Mouse (Mus musculus): ENCODE data around the gene Aire. TPM values are rescaled to one million over a fixed set of nuclear protein-coding genes. Genes with fewer than 3 reads are reported as not detected.

The Aire gene
- polyA plus RNA-seq, 1 experiment from 2014 or later = 0.15 TPM

GRCm38 (mm10) chr10:78009184-78009944, 34.0 kb downstream of the Aire start:
- H3K9me3 ChIP-seq (ENCODE audit: control insufficient read depth, low read length) = no peaks in the 10 kb centered on the region
- no peaks in the 10 kb centered on the region for H3K27me3 ChIP-seq (replicated peaks; ENCODE audit: control insufficient read depth, insufficient read depth, low read length)
- H3K27ac ChIP-seq (ENCODE audit: low read depth) = peak overlapping the region; percentile 98
- H3K4me3 ChIP-seq (ENCODE audit: low read depth, low read length) = peak overlapping the region; percentile 69
- peaks cover 30% of the 10 kb centered on the region for H3K4me1 ChIP-seq (replicated peaks; ENCODE audit: control insufficient read depth, insufficient read depth, low read length)
- H3K36me3 ChIP-seq (ENCODE audit: control insufficient read depth, insufficient read depth, low read length) = peaks cover 8% of the 10 kb centered on the region; the same call in 1 of the 2 replicates
- DNase-seq (ENCODE audit: low spot score) (peak; percentile 98), ATAC-seq (replicated peaks; ENCODE audit: low FRiP score, low TSS enrichment, low read depth) (peak; percentile 94)
- peak overlapping the region; percentile 87 for H3K9ac ChIP-seq (ENCODE audit: low read length)
- under 1% methylated on average over 59 of the region's 59 CpGs for WGBS
- peak overlapping the region; percentile 55 for H3K4me2 ChIP-seq (ENCODE audit: low read length)

- peak overlapping the region; percentile 69 for H3K4me3 ChIP-seq (ENCODE audit: low read depth, low read length)
- H3K9ac ChIP-seq (ENCODE audit: low read length) = peak overlapping the region; percentile 87
- peaks cover 30% of the 10 kb centered on the region for H3K4me1 ChIP-seq (replicated peaks; ENCODE audit: control insufficient read depth, insufficient read depth, low read length)
- peaks cover 12% of the 10 kb centered on the region; the same call in 1 of the 2 replicates for H3K36me3 ChIP-seq (ENCODE audit: control insufficient read depth, insufficient read depth, low read length)
- 80% methylated on average over 3 of the region's 3 CpGs for WGBS
- no peak for ATAC-seq (replicated peaks; ENCODE audit: low FRiP score, low TSS enrichment, low read depth)
- peak overlapping the region; percentile 55 for H3K4me2 ChIP-seq (ENCODE audit: low read length)
- no peak overlapping the region for H3K27ac ChIP-seq (ENCODE audit: low read depth)
- no peaks in the 10 kb centered on the region for H3K27me3 ChIP-seq (replicated peaks; ENCODE audit: control insufficient read depth, insufficient read depth, low read length)
- DNase-seq (ENCODE audit: low spot score) = no peak
- H3K9me3 ChIP-seq (ENCODE audit: control insufficient read depth, low read length) = no peaks in the 10 kb centered on the region
These were observed 35.2 kb downstream of the Aire start for GRCm38 (mm10) chr10:78008169-78008568.

- Histone ChIP-seq H3K4me2 (ENCODE audit: low read length) (peak overlapping the region; percentile 55), H3K9ac (ENCODE audit: low read length) (no peak overlapping the region), H3K36me3 (ENCODE audit: control insufficient read depth, insufficient read depth, low read length) (peaks cover 22% of the 10 kb centered on the region), H3K4me1 (replicated peaks; ENCODE audit: control insufficient read depth, insufficient read depth, low read length) (peaks cover 30% of the 10 kb centered on the region), H3K27ac (ENCODE audit: low read depth) (no peak overlapping the region), H3K27me3 (replicated peaks; ENCODE audit: control insufficient read depth, insufficient read depth, low read length) (no peaks in the 10 kb centered on the region), H3K9me3 (ENCODE audit: control insufficient read depth, low read length) (no peaks in the 10 kb centered on the region), H3K4me3 (ENCODE audit: low read depth, low read length) (peak overlapping the region; percentile 8; the same call in 1 of the 2 replicates)
- ATAC-seq (replicated peaks; ENCODE audit: low FRiP score, low TSS enrichment, low read depth) (no peak), DNase-seq (ENCODE audit: low spot score) (no peak)
- 16% methylated on average over 7 of the region's 7 CpGs for WGBS
These were observed 36.2 kb downstream of the Aire start for GRCm38 (mm10) chr10:78007203-78007602.

- H3K9ac ChIP-seq (ENCODE audit: low read length) = no peak overlapping the region
- no peaks in the 10 kb centered on the region for H3K27me3 ChIP-seq (replicated peaks; ENCODE audit: control insufficient read depth, insufficient read depth, low read length)
- ATAC-seq (replicated peaks; ENCODE audit: low FRiP score, low TSS enrichment, low read depth) = no peak
- no peak for DNase-seq (ENCODE audit: low spot score)
- H3K4me2 ChIP-seq (ENCODE audit: low read length) = no peak overlapping the region
- no peak overlapping the region for H3K27ac ChIP-seq (ENCODE audit: low read depth)
- peaks cover 30% of the 10 kb centered on the region for H3K4me1 ChIP-seq (replicated peaks; ENCODE audit: control insufficient read depth, insufficient read depth, low read length)
- 75% methylated on average over 4 of the region's 4 CpGs for WGBS
- H3K4me3 ChIP-seq (ENCODE audit: low read depth, low read length) = no peak overlapping the region
- H3K9me3 ChIP-seq (ENCODE audit: control insufficient read depth, low read length) = no peaks in the 10 kb centered on the region
- H3K36me3 ChIP-seq (ENCODE audit: control insufficient read depth, insufficient read depth, low read length) = peaks cover 34% of the 10 kb centered on the region
These were observed 37.5 kb downstream of the Aire start for GRCm38 (mm10) chr10:78005791-78006438.

- Histone ChIP-seq H3K4me2 (ENCODE audit: low read length) (peak overlapping the region; percentile 4; the same call in 1 of the 2 replicates), H3K27ac (ENCODE audit: low read depth) (no peak overlapping the region), H3K9me3 (ENCODE audit: control insufficient read depth, low read length) (no peaks in the 10 kb centered on the region), H3K4me1 (replicated peaks; ENCODE audit: control insufficient read depth, insufficient read depth, low read length) (peaks cover 30% of the 10 kb centered on the region), H3K36me3 (ENCODE audit: control insufficient read depth, insufficient read depth, low read length) (peaks cover 48% of the 10 kb centered on the region), H3K27me3 (replicated peaks; ENCODE audit: control insufficient read depth, insufficient read depth, low read length) (no peaks in the 10 kb centered on the region), H3K4me3 (ENCODE audit: low read depth, low read length) (no peak overlapping the region), H3K9ac (ENCODE audit: low read length) (no peak overlapping the region)
- WGBS = 83% methylated on average over 3 of the region's 3 CpGs
- no peak for ATAC-seq (replicated peaks; ENCODE audit: low FRiP score, low TSS enrichment, low read depth)
- peak; percentile 61 for DNase-seq (ENCODE audit: low spot score)
These were observed 38.8 kb downstream of the Aire start for GRCm38 (mm10) chr10:78004479-78005100.

GRCm38 (mm10) chr10:78002316-78002715, 41.1 kb downstream of the Aire start:
- no peak for DNase-seq (ENCODE audit: low spot score)
- no peaks in the 10 kb centered on the region for H3K27me3 ChIP-seq (replicated peaks; ENCODE audit: control insufficient read depth, insufficient read depth, low read length)
- H3K27ac ChIP-seq (ENCODE audit: low read depth) = no peak overlapping the region
- 94% methylated on average over 2 of the region's 2 CpGs for WGBS
- peaks cover 15% of the 10 kb centered on the region for H3K4me1 ChIP-seq (replicated peaks; ENCODE audit: control insufficient read depth, insufficient read depth, low read length)
- no peaks in the 10 kb centered on the region for H3K9me3 ChIP-seq (ENCODE audit: control insufficient read depth, low read length)
- H3K36me3 ChIP-seq (ENCODE audit: control insufficient read depth, insufficient read depth, low read length) = peaks cover 70% of the 10 kb centered on the region
- no peak overlapping the region for H3K4me2 ChIP-seq (ENCODE audit: low read length)
- H3K9ac ChIP-seq (ENCODE audit: low read length) = no peak overlapping the region
- ATAC-seq (replicated peaks; ENCODE audit: low FRiP score, low TSS enrichment, low read depth) = no peak
- H3K4me3 ChIP-seq (ENCODE audit: low read depth, low read length) = no peak overlapping the region

GRCm38 (mm10) chr10:78001796-78002195, 41.6 kb downstream of the Aire start:
- no peaks in the 10 kb centered on the region for H3K9me3 ChIP-seq (ENCODE audit: control insufficient read depth, low read length)
- no peak overlapping the region for H3K27ac ChIP-seq (ENCODE audit: low read depth)
- H3K27me3 ChIP-seq (replicated peaks; ENCODE audit: control insufficient read depth, insufficient read depth, low read length) = no peaks in the 10 kb centered on the region
- no peak overlapping the region for H3K4me3 ChIP-seq (ENCODE audit: low read depth, low read length)
- 94% methylated on average over 11 of the region's 11 CpGs for WGBS
- ATAC-seq (replicated peaks; ENCODE audit: low FRiP score, low TSS enrichment, low read depth) (no peak), DNase-seq (ENCODE audit: low spot score) (no peak)
- peaks cover 76% of the 10 kb centered on the region for H3K36me3 ChIP-seq (ENCODE audit: control insufficient read depth, insufficient read depth, low read length)
- H3K4me2 ChIP-seq (ENCODE audit: low read length) = no peak overlapping the region
- H3K4me1 ChIP-seq (replicated peaks; ENCODE audit: control insufficient read depth, insufficient read depth, low read length) = peaks cover 10% of the 10 kb centered on the region
- no peak overlapping the region for H3K9ac ChIP-seq (ENCODE audit: low read length)

GRCm38 (mm10) chr10:78000200-78000599, 43.2 kb downstream of the Aire start:
- no peak overlapping the region for H3K27ac ChIP-seq (ENCODE audit: low read depth)
- no peak overlapping the region for H3K4me3 ChIP-seq (ENCODE audit: low read depth, low read length)
- 99% methylated on average over 5 of the region's 5 CpGs for WGBS
- no peaks in the 10 kb centered on the region for H3K4me1 ChIP-seq (replicated peaks; ENCODE audit: control insufficient read depth, insufficient read depth, low read length)
- no peak for DNase-seq (ENCODE audit: low spot score)
- no peaks in the 10 kb centered on the region for H3K27me3 ChIP-seq (replicated peaks; ENCODE audit: control insufficient read depth, insufficient read depth, low read length)
- H3K36me3 ChIP-seq (ENCODE audit: control insufficient read depth, insufficient read depth, low read length) = peaks cover 88% of the 10 kb centered on the region
- no peak for ATAC-seq (replicated peaks; ENCODE audit: low FRiP score, low TSS enrichment, low read depth)
- no peaks in the 10 kb centered on the region for H3K9me3 ChIP-seq (ENCODE audit: control insufficient read depth, low read length)
- no peak overlapping the region for H3K4me2 ChIP-seq (ENCODE audit: low read length)
- no peak overlapping the region for H3K9ac ChIP-seq (ENCODE audit: low read length)
